In the genomic region with DNA sequence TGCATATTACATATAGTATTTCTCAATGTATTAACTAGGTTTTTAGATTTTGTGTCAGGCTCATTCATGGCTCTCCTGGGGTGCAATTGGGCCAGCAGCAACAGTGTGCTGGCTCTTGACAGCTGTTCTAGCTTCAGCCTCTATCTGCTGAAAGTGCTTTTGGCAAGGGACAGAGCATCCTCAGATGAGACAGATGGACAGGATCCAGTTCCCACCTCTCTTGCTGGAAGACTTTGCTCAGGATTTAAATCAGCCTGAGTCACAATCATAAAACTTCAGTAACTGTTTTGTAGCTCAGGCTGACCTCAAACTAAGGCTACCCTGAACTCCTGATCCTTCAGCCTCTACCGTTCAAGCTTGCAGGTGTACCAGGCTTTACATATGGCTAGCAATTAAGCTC, we compare ENCODE assay signal across 21 mouse cellular contexts.
DNase-seq lines count a peak whose midpoint lies in the region; ATAC-seq and TF ChIP-seq lines count a peak whose summit lies in the region.
"Had no signal": no experiment of that assay in that cellular context is flagged by ENCODE, and none has a peak within 500 bp of the region (broad histone marks: within the 10 kb centered on the region; RNA-seq: fewer than 3 reads in every experiment).

No protein-coding gene starts in this region.

- no peak for TF ChIP-seq POLR2A in limb, embryonic 14.5 days (IDR thresholded peaks at IDR 0.05; ENCODE audit: borderline replicate concordance, extremely low read depth, insufficient read depth, insufficient read length)

- no peaks in the 10 kb centered on the region for H3K27me3 ChIP-seq in limb, embryonic 14.5 days (ENCODE audit: control insufficient read depth, insufficient read depth, low read length)
- H3K27me3 ChIP-seq: CH12.LX; heart, embryonic 15.5 days; hindbrain, embryonic 15.5 days; liver, embryonic 12.5 days; neural tube, embryonic 12.5 days; stomach, embryonic 15.5 days had no signal

- no peaks in the 10 kb centered on the region for H3K36me3 ChIP-seq in limb, embryonic 14.5 days (ENCODE audit: control insufficient read depth, insufficient read depth, low read length)
- H3K36me3 ChIP-seq: heart, embryonic 15.5 days; hindbrain, embryonic 15.5 days; liver, embryonic 12.5 days; neural tube, embryonic 12.5 days; stomach, embryonic 15.5 days had no signal

- intact Hi-C loops in left cerebral cortex, postnatal 25 days (cut with DNase I), result no loop called here
- intact Hi-C loops in left cerebral cortex, adult 2 months (cut with DNase I), result no loop called here

- no peak overlapping the region for H3K27ac ChIP-seq in left cerebral cortex, adult 2 months
- H3K27ac ChIP-seq in limb, embryonic 14.5 days (replicated peaks; ENCODE audit: low read depth, low read length), result no peak overlapping the region
- H3K27ac ChIP-seq: heart, embryonic 15.5 days; hindbrain, embryonic 15.5 days; liver, embryonic 12.5 days; neural tube, embryonic 12.5 days; stomach, embryonic 15.5 days had no signal

- no peak overlapping the region for H3K4me3 ChIP-seq in left cerebral cortex, adult 2 months
- H3K4me3 ChIP-seq in limb, embryonic 14.5 days (replicated peaks; ENCODE audit: low read length), result no peak overlapping the region
- H3K4me3 ChIP-seq: heart, embryonic 15.5 days; hindbrain, embryonic 15.5 days; liver, embryonic 12.5 days; neural tube, embryonic 12.5 days; stomach, embryonic 15.5 days had no signal

- WGBS in limb, embryonic 14.5 days, result 58% methylated on average over 1 of the region's 1 CpGs

- H3K9ac ChIP-seq in limb, embryonic 14.5 days (ENCODE audit: low read depth, low read length, severe bottlenecking), result no peak overlapping the region
- H3K9ac ChIP-seq: heart, embryonic 15.5 days; hindbrain, embryonic 15.5 days; liver, embryonic 12.5 days; neural tube, embryonic 12.5 days; stomach, embryonic 15.5 days had no signal

- no peaks in the 10 kb centered on the region for H3K9me3 ChIP-seq in limb, embryonic 14.5 days (ENCODE audit: control insufficient read depth, low read length)
- H3K9me3 ChIP-seq: heart, embryonic 15.5 days; hindbrain, embryonic 15.5 days; liver, embryonic 12.5 days; neural tube, embryonic 12.5 days; stomach, embryonic 15.5 days had no signal

- TF ChIP-seq CTCF in left cerebral cortex, adult 2 months (IDR thresholded peaks at IDR 0.05), result no peak

- peak; percentile 56; the same call in 1 of the 2 replicates for ATAC-seq in cerebellum, adult (ENCODE audit: insufficient number of reproducible peaks, low FRiP score, low TSS enrichment)
- ATAC-seq in limb, embryonic 14.5 days (ENCODE audit: low FRiP score, low read depth), result no peak; the same call in 1 of the 2 replicates
- ATAC-seq: forebrain, embryonic 16.5 days; liver, embryonic 12.5 days; midbrain, embryonic 16.5 days had no signal

- H3K4me2 ChIP-seq in limb, embryonic 14.5 days (replicated peaks; ENCODE audit: low read depth, low read length, severe bottlenecking), result no peak overlapping the region
- H3K4me2 ChIP-seq: heart, embryonic 15.5 days; hindbrain, embryonic 15.5 days; liver, embryonic 12.5 days; neural tube, embryonic 12.5 days; stomach, embryonic 15.5 days had no signal

- no peaks in the 10 kb centered on the region for H3K4me1 ChIP-seq in limb, embryonic 14.5 days (ENCODE audit: control insufficient read depth, insufficient read depth, low read length)
- H3K4me1 ChIP-seq: hindbrain, embryonic 15.5 days; liver, embryonic 12.5 days; neural tube, embryonic 12.5 days; stomach, embryonic 15.5 days had no signal

- no peak for DNase-seq in cerebellum, postnatal 4 days (ENCODE audit: low spot score in 2 of 2)
- DNase-seq in heart, adult 11 months, result peak; percentile 88
- no peak for DNase-seq in heart, adult 8-10 months (ENCODE audit: low spot score)
- DNase-seq in left cerebral cortex, postnatal 25 days (ENCODE audit: low spot score in 2 of 2), result peak; percentile 20 to 84
- DNase-seq in left cerebral cortex, adult 2 months (ENCODE audit: extremely low spot score in 1 of 2, low spot score in 2 of 2), result no peak
- DNase-seq in limb, embryonic 14.5 days (ENCODE audit: low spot score), result peak; percentile 41
- DNase-seq in embryo, embryonic 10.5 days (ENCODE audit: low spot score), result no peak
- DNase-seq: adrenal gland, postnatal 36 days; kidney, adult 2 months; kidney, postnatal 25 days; layer of hippocampus, postnatal 36 days; spleen, adult 18-20 months had no signal

Comparison
In these comparisons a context has a peak if more than half of its experiments do, and no peak if none do; other contexts are left out.
1. DNase-seq: peak in heart, adult 11 months (single experiment), left cerebral cortex, postnatal 25 days (2 of 2) and limb, embryonic 14.5 days (single experiment); none in cerebellum, postnatal 4 days (0 of 2), heart, adult 8-10 months (single experiment), left cerebral cortex, adult 2 months (0 of 2) and embryo, embryonic 10.5 days (single experiment).